Mouse (Mus musculus) erythroblast, embryonic 14.5 days (primary cell): ENCODE data around the gene Fstl4. TPM values are rescaled to one million over a fixed set of nuclear protein-coding genes. Genes with fewer than 3 reads are reported as not detected.

Source experiments
- H3K27me3 ChIP-seq: 2 replicates; pipeline ENCODE4 v1.6.1; 2012; ENCODE audit warnings: inconsistent platforms; ENCODE audit not compliant: control insufficient read depth
- H3K36me3 ChIP-seq: 2 replicates; pipeline ENCODE4 v1.6.1; 2012; ENCODE audit warnings: mild to moderate bottlenecking, inconsistent platforms; ENCODE audit not compliant: control insufficient read depth
- H3K4me1 ChIP-seq: 2 replicates; pipeline ENCODE4 v1.6.1; 2012; ENCODE audit warnings: inconsistent platforms; ENCODE audit not compliant: control insufficient read depth
- H3K4me3 ChIP-seq: replicated peaks from 2 replicates; pipeline ENCODE3; 2012; ENCODE audit warnings: moderate library complexity, mild to moderate bottlenecking, inconsistent platforms
- H3K9me3 ChIP-seq: 2 replicates; pipeline ENCODE4 v1.6.1; 2012; ENCODE audit warnings: low read length, inconsistent platforms, mixed read lengths; ENCODE audit not compliant: control insufficient read depth
- GATA1 ChIP-seq: IDR thresholded peaks from 2 replicates; pipeline ENCODE4 v1.6.1; 2012; ENCODE audit warnings: low read length, inconsistent platforms, mixed read lengths
- TAL1 ChIP-seq: IDR thresholded peaks from 3 replicates; pipeline ENCODE4 v1.6.1; 2012; ENCODE audit warnings: low read length, inconsistent platforms, mixed read lengths
- polyA plus RNA-seq: library from polyadenylated mRNA; stranded (reverse); fragments of >175 nt; gene quantifications from 2 replicates; pipeline ENCODE4 v1.2.3, GENCODE M21; 2012

The Fstl4 gene
- polyA plus RNA-seq, 1 experiment: not detected

- peaks cover 3% of the 10 kb centered on the region; the same call in 1 of the 2 replicates for H3K9me3 ChIP-seq
- no peaks in the 10 kb centered on the region for H3K27me3 ChIP-seq
- no peak overlapping the region for H3K4me3 ChIP-seq
- H3K4me1 ChIP-seq: no peaks in the 10 kb centered on the region
- H3K36me3 ChIP-seq: no peaks in the 10 kb centered on the region
- TF ChIP-seq GATA1 (no peak), TAL1 (no peak)
Observed at GRCm38 (mm10) chr11:52996434-52997093, 232.1 kb downstream of the Fstl4 start.

GRCm38 (mm10) chr11:52997421-52997820 lies 233.0 kb downstream of the Fstl4 start:
- Histone ChIP-seq H3K9me3 (peaks cover 3% of the 10 kb centered on the region; the same call in 1 of the 2 replicates), H3K36me3 (no peaks in the 10 kb centered on the region), H3K27me3 (no peaks in the 10 kb centered on the region), H3K4me1 (no peaks in the 10 kb centered on the region), H3K4me3 (no peak overlapping the region)
- TF ChIP-seq TAL1: no peak
- no peak for TF ChIP-seq GATA1

- TF ChIP-seq GATA1 (no peak), TAL1 (no peak)
- Histone ChIP-seq H3K4me3 (no peak overlapping the region), H3K36me3 (no peaks in the 10 kb centered on the region), H3K4me1 (no peaks in the 10 kb centered on the region), H3K27me3 (no peaks in the 10 kb centered on the region), H3K9me3 (peaks cover 3% of the 10 kb centered on the region; the same call in 1 of the 2 replicates)
Observed at GRCm38 (mm10) chr11:53000226-53000625, 235.8 kb downstream of the Fstl4 start.

- Histone ChIP-seq H3K4me1 (no peaks in the 10 kb centered on the region), H3K36me3 (no peaks in the 10 kb centered on the region), H3K27me3 (no peaks in the 10 kb centered on the region), H3K4me3 (no peak overlapping the region), H3K9me3 (peaks cover 3% of the 10 kb centered on the region; the same call in 1 of the 2 replicates)
- TF ChIP-seq TAL1 (no peak), GATA1 (no peak)
Observed at GRCm38 (mm10) chr11:53003361-53003760, 238.9 kb downstream of the Fstl4 start.

- Histone ChIP-seq H3K4me1 (no peaks in the 10 kb centered on the region), H3K27me3 (no peaks in the 10 kb centered on the region), H3K36me3 (no peaks in the 10 kb centered on the region), H3K4me3 (no peak overlapping the region), H3K9me3 (peaks cover 3% of the 10 kb centered on the region; the same call in 1 of the 2 replicates)
- TF ChIP-seq GATA1 (no peak), TAL1 (no peak)
Observed at GRCm38 (mm10) chr11:53003811-53004210, 239.4 kb downstream of the Fstl4 start.

- H3K9me3 ChIP-seq: no peaks in the 10 kb centered on the region
- no peak for TF ChIP-seq TAL1
- TF ChIP-seq GATA1: no peak
- no peaks in the 10 kb centered on the region for H3K27me3 ChIP-seq
- no peaks in the 10 kb centered on the region for H3K4me1 ChIP-seq
- H3K36me3 ChIP-seq: no peaks in the 10 kb centered on the region
- H3K4me3 ChIP-seq: no peak overlapping the region
Observed at GRCm38 (mm10) chr11:53009597-53009996, 245.2 kb downstream of the Fstl4 start.

GRCm38 (mm10) chr11:53011996-53012505 lies 247.6 kb downstream of the Fstl4 start:
- Histone ChIP-seq H3K4me3 (no peak overlapping the region), H3K9me3 (no peaks in the 10 kb centered on the region), H3K36me3 (no peaks in the 10 kb centered on the region), H3K4me1 (no peaks in the 10 kb centered on the region), H3K27me3 (no peaks in the 10 kb centered on the region)
- TF ChIP-seq GATA1: no peak
- TF ChIP-seq TAL1: no peak

GRCm38 (mm10) chr11:53013906-53014305 lies 249.5 kb downstream of the Fstl4 start:
- H3K27me3 ChIP-seq: no peaks in the 10 kb centered on the region
- no peaks in the 10 kb centered on the region for H3K4me1 ChIP-seq
- TF ChIP-seq GATA1 (no peak), TAL1 (no peak)
- no peaks in the 10 kb centered on the region for H3K9me3 ChIP-seq
- no peak overlapping the region for H3K4me3 ChIP-seq
- no peaks in the 10 kb centered on the region for H3K36me3 ChIP-seq

GRCm38 (mm10) chr11:53016358-53017021 lies 252.1 kb downstream of the Fstl4 start:
- H3K4me3 ChIP-seq: no peak overlapping the region
- no peaks in the 10 kb centered on the region for H3K4me1 ChIP-seq
- no peaks in the 10 kb centered on the region for H3K9me3 ChIP-seq
- TF ChIP-seq TAL1: no peak
- no peak for TF ChIP-seq GATA1
- H3K36me3 ChIP-seq: no peaks in the 10 kb centered on the region
- no peaks in the 10 kb centered on the region for H3K27me3 ChIP-seq
